In the genomic region with DNA sequence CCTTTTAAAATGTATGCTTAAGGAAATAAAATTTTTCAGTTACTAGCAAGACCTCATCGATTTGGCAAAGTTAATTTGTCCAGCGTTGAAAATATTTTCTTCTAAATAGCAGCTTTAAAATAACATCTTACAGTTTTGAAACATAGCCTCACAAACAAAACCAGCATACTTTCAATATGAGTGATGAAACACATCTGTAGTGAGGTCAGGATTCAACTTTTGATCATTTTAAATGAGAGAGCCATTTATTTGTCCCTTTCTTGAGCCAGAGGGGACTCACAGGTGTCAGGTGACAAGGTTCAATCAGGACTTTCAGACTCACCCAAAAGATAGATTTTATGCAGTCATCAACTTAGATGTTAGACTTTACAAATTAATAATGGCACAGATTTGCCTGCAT, we compare ENCODE assay signal across 11 mouse cellular contexts. TPM values are rescaled to one million over a fixed set of nuclear protein-coding genes. Genes with fewer than 3 reads are reported as not detected.
DNase-seq lines count a peak whose midpoint lies in the region; ATAC-seq and TF ChIP-seq lines count a peak whose summit lies in the region.
"Had no signal": no experiment of that assay in that cellular context is flagged by ENCODE, and none has a peak within 500 bp of the region (broad histone marks: within the 10 kb centered on the region; RNA-seq: fewer than 3 reads in every experiment).

No protein-coding gene starts in this region.

- no peak for ATAC-seq in heart, embryonic 13.5 days (ENCODE audit: extremely low read depth, insufficient number of reproducible peaks, low FRiP score, low TSS enrichment)
- no peak for ATAC-seq in liver, postnatal 0 days

- H3K9me3 ChIP-seq in heart, embryonic 13.5 days: no peaks in the 10 kb centered on the region
- no peaks in the 10 kb centered on the region for H3K9me3 ChIP-seq in liver, postnatal 0 days (ENCODE audit: low read length)
- H3K9me3 ChIP-seq: forebrain, embryonic 10.5 days; forebrain, embryonic 13.5 days had no signal

- peaks cover 4% of the 10 kb centered on the region; the same call in 1 of the 2 replicates for H3K36me3 ChIP-seq in heart, embryonic 13.5 days
- H3K36me3 ChIP-seq in liver, postnatal 0 days (replicated peaks; ENCODE audit: insufficient read depth, low read length): no peaks in the 10 kb centered on the region
- H3K36me3 ChIP-seq: forebrain, embryonic 10.5 days had no signal

- peaks cover 23% of the 10 kb centered on the region for H3K4me1 ChIP-seq in heart, embryonic 13.5 days
- peaks cover 7% of the 10 kb centered on the region; the same call in 1 of the 2 replicates for H3K4me1 ChIP-seq in liver, postnatal 0 days (ENCODE audit: insufficient read depth)

- H3K4me2 ChIP-seq in heart, embryonic 13.5 days: no peak overlapping the region
- H3K4me2 ChIP-seq in liver, postnatal 0 days (ENCODE audit: low read depth, low read length): no peak overlapping the region

- TF ChIP-seq CTCF in gastrocnemius, adult 2 months (IDR thresholded peaks at IDR 0.05): no peak
- no peak for TF ChIP-seq CTCF in layer of hippocampus, adult 2 months (conservative IDR thresholded peaks at IDR 0.05)
- TF ChIP-seq CTCF in liver, postnatal 0 days (IDR thresholded peaks at IDR 0.05; ENCODE audit: low read depth): no peak

- no peak for TF ChIP-seq EP300 in liver, postnatal 0 days (IDR thresholded peaks at IDR 0.05; ENCODE audit: low read depth)

- intact Hi-C loops in gastrocnemius, adult 2 months (cut with DNase I): no loop called here
- intact Hi-C loops in gastrocnemius, postnatal 14 days (cut with DNase I; ENCODE audit: low total_unique reads): no loop called here
- intact Hi-C loops in heart, postnatal 36 days (cut with DNase I): loop anchor here (2.0 to 10.0 kb wide), 3 partner anchors 55 to 161 kb away; partner anchors contain the start of genes Armcx2, Gla and Hnrnph2

- H3K4me3 ChIP-seq in gastrocnemius, adult 2 months: no peak overlapping the region
- H3K4me3 ChIP-seq in heart, embryonic 13.5 days: no peak overlapping the region
- H3K4me3 ChIP-seq in layer of hippocampus, adult 2 months: no peak overlapping the region
- no peak overlapping the region for H3K4me3 ChIP-seq in liver, postnatal 0 days (ENCODE audit: low read depth, low read length)

- 40% methylated on average over 2 of the region's 2 CpGs for WGBS in heart, embryonic 13.5 days
- 53% methylated on average over 2 of the region's 2 CpGs for WGBS in liver, postnatal 0 days (ENCODE audit: insufficient replicate concordance)

- 0 out of 2 replicates have a peak, but pooled peaks cover 7% of the 10 kb centered on the region for H3K27me3 ChIP-seq in heart, embryonic 13.5 days (replicated peaks)
- peaks cover 6% of the 10 kb centered on the region; the same call in 1 of the 2 replicates for H3K27me3 ChIP-seq in liver, postnatal 0 days (ENCODE audit: insufficient read depth, low read length)

- H3K27ac ChIP-seq in gastrocnemius, adult 2 months: peak overlapping the region; percentile 75
- H3K27ac ChIP-seq in heart, embryonic 13.5 days (replicated peaks): peak overlapping the region; percentile 73
- H3K27ac ChIP-seq in layer of hippocampus, adult 2 months: 0 out of 2 replicates have a peak overlapping the region, but pooled peaks have one; percentile 43
- no peak overlapping the region for H3K27ac ChIP-seq in liver, postnatal 0 days (ENCODE audit: low read depth)
- H3K27ac ChIP-seq: forebrain, embryonic 13.5 days; heart, adult 2 months had no signal

- DNase-seq in gastrocnemius, adult 2 months: no peak
- no peak for DNase-seq in gastrocnemius, postnatal 14 days
- DNase-seq in heart, postnatal 36 days: no peak
- DNase-seq in layer of hippocampus, adult 2 months (ENCODE audit: low spot score in 2 of 2): no peak
- DNase-seq in layer of hippocampus, adult 9-11 months: no peak
- DNase-seq in liver, postnatal 0 days: no peak

- H3K9ac ChIP-seq in heart, embryonic 13.5 days: no peak overlapping the region
- no peak overlapping the region for H3K9ac ChIP-seq in liver, postnatal 0 days (replicated peaks)

RNA-seq across cellular contexts. Expression of gene Armcx6, which starts 0.7 kb away (rescaled TPM):
- 1 to 10 TPM; 1.4 to 1.5 TPM for total RNA-seq in gastrocnemius, adult 2 months (2021)
- 1 to 10 TPM; 4.7 to 5.8 TPM for total RNA-seq in gastrocnemius, postnatal 14 days (2021)
- 18.9 and 19.0 TPM in 2 replicates for polyA plus RNA-seq in heart, embryonic 13.5 days (2015; fragmentation: Nextera tagmentation; extraction: Ambion mirVana)
- total RNA-seq in heart, postnatal 36 days (2021): 1 to 10 TPM in 1 of 2 experiments, under 1 TPM in 1; 0.60 to 1.1 TPM
- total RNA-seq in layer of hippocampus, adult 2 months (2021): 1 to 10 TPM; 7.0 to 7.6 TPM
- 2.6 and 3.0 TPM in 2 replicates for polyA plus RNA-seq in liver, postnatal 0 days (2015; fragmentation: Nextera tagmentation; extraction: Ambion mirVana)
- total RNA-seq: MEL had no signal

RNA-seq across cellular contexts. Expression of gene Armcx3, which starts 4.5 kb away (rescaled TPM):
- 10 to 100 TPM; 18.2 to 27.6 TPM for total RNA-seq in gastrocnemius, adult 2 months (2021)
- 10 to 100 TPM; 33.3 to 42.6 TPM for total RNA-seq in gastrocnemius, postnatal 14 days (2021)
- 75.1 and 82.7 TPM in 2 replicates for polyA plus RNA-seq in heart, embryonic 13.5 days (2015; fragmentation: Nextera tagmentation; extraction: Ambion mirVana)
- total RNA-seq in heart, postnatal 36 days (2021): 10 to 100 TPM; 18.6 to 19.3 TPM
- 10 to 100 TPM; 77.5 to 89.8 TPM for total RNA-seq in layer of hippocampus, adult 2 months (2021)
- polyA plus RNA-seq in liver, postnatal 0 days (2015; fragmentation: Nextera tagmentation; extraction: Ambion mirVana): 10.8 and 12.0 TPM in 2 replicates

RNA-seq across cellular contexts. Expression of gene Armcx1, which starts 34.1 kb away (rescaled TPM):
- 1 to 10 TPM; 1.4 to 2.4 TPM for total RNA-seq in gastrocnemius, adult 2 months (2021)
- 1 to 10 TPM; 5.6 to 6.6 TPM for total RNA-seq in gastrocnemius, postnatal 14 days (2021)
- polyA plus RNA-seq in heart, embryonic 13.5 days (2015; fragmentation: Nextera tagmentation; extraction: Ambion mirVana): 41.0 and 46.1 TPM in 2 replicates
- total RNA-seq in heart, postnatal 36 days (2021): 1 to 10 TPM; 4.9 to 6.4 TPM
- 10 to 100 TPM; 49.1 to 56.7 TPM for total RNA-seq in layer of hippocampus, adult 2 months (2021)
- 3.8 and 3.9 TPM in 2 replicates for polyA plus RNA-seq in liver, postnatal 0 days (2015; fragmentation: Nextera tagmentation; extraction: Ambion mirVana)
- total RNA-seq: MEL had no signal

RNA-seq across cellular contexts. Expression of gene Armcx2, which starts 57.1 kb away (rescaled TPM):
- 1 to 10 TPM; 1.5 to 3.4 TPM for total RNA-seq in gastrocnemius, adult 2 months (2021)
- total RNA-seq in gastrocnemius, postnatal 14 days (2021): 10 to 100 TPM; 12.9 to 18.6 TPM
- polyA plus RNA-seq in heart, embryonic 13.5 days (2015; fragmentation: Nextera tagmentation; extraction: Ambion mirVana): 61.5 and 64.3 TPM in 2 replicates
- total RNA-seq in heart, postnatal 36 days (2021): 1 to 10 TPM; 6.7 to 7.4 TPM
- 10 to 100 TPM; 87.0 to 87.5 TPM for total RNA-seq in layer of hippocampus, adult 2 months (2021)
- polyA plus RNA-seq in liver, postnatal 0 days (2015; fragmentation: Nextera tagmentation; extraction: Ambion mirVana): 3.6 and 4.0 TPM in 2 replicates

Comparison
In these comparisons a context has a peak if more than half of its experiments do, and no peak if none do; other contexts are left out.
1. RNA of gene Armcx1, which starts 34.1 kb away (total RNA-seq): 49.1 to 56.7 TPM in layer of hippocampus, adult 2 months; 5.6 to 6.6 TPM in gastrocnemius, postnatal 14 days, 4.9 to 6.4 TPM in heart, postnatal 36 days and 1.4 to 2.4 TPM in gastrocnemius, adult 2 months; every median in the first group is over 4 times any median in the second.